Comparison of ENCODE assay signal across 14 mouse cellular contexts in genomic region chr4:125727626-125728025, GRCm38 (mm10).
DNase-seq lines count a peak whose midpoint lies in the region; ATAC-seq and TF ChIP-seq lines count a peak whose summit lies in the region.
"Had no signal": no experiment of that assay in that cellular context is flagged by ENCODE, and none has a peak within 500 bp of the region (broad histone marks: within the 10 kb centered on the region; RNA-seq: fewer than 3 reads in every experiment).

No protein-coding gene starts in this region.

- no peak for TF ChIP-seq CTCF in kidney, adult 2 months (conservative IDR thresholded peaks at IDR 0.05; ENCODE audit: insufficient read depth, insufficient read length, low read depth, low read length)

- no peaks in the 10 kb centered on the region for H3K9me3 ChIP-seq in kidney, embryonic 16.5 days (ENCODE audit: low read length)
- no peaks in the 10 kb centered on the region for H3K9me3 ChIP-seq in limb, embryonic 13.5 days
- H3K9me3 ChIP-seq: heart, embryonic 13.5 days; liver, embryonic 15.5 days had no signal

- ATAC-seq in kidney, embryonic 16.5 days (ENCODE audit: low FRiP score, low TSS enrichment): no peak
- no peak for ATAC-seq in limb, embryonic 13.5 days (ENCODE audit: low FRiP score, low read depth)
- ATAC-seq: activated CD4-positive, CD25-positive, alpha-beta regulatory T cell, adult 4 months; forebrain, embryonic 16.5 days had no signal

- no peak overlapping the region for H3K9ac ChIP-seq in kidney, embryonic 16.5 days (replicated peaks; ENCODE audit: low read length)
- H3K9ac ChIP-seq in limb, embryonic 13.5 days: no peak overlapping the region
- H3K9ac ChIP-seq: heart, embryonic 13.5 days; liver, embryonic 15.5 days had no signal

- H3K4me3 ChIP-seq in kidney, embryonic 16.5 days (ENCODE audit: low read length): no peak overlapping the region
- no peak overlapping the region for H3K4me3 ChIP-seq in kidney, adult 2 months (ENCODE audit: insufficient read depth, low read depth, low read length)
- H3K4me3 ChIP-seq in limb, embryonic 13.5 days: no peak overlapping the region
- H3K4me3 ChIP-seq: heart, embryonic 13.5 days; liver, embryonic 15.5 days had no signal

- no peaks in the 10 kb centered on the region for H3K36me3 ChIP-seq in kidney, embryonic 16.5 days (ENCODE audit: insufficient read depth, low read length)
- no peaks in the 10 kb centered on the region for H3K36me3 ChIP-seq in kidney, adult 2 months (ENCODE audit: control insufficient read depth, insufficient read depth, low read length)
- H3K36me3 ChIP-seq in limb, embryonic 13.5 days: no peaks in the 10 kb centered on the region
- H3K36me3 ChIP-seq: heart, embryonic 13.5 days; liver, embryonic 15.5 days had no signal

- peaks cover 27% of the 10 kb centered on the region; the same call in 1 of the 2 replicates for H3K4me1 ChIP-seq in kidney, embryonic 16.5 days (ENCODE audit: insufficient read depth, low read length)
- H3K4me1 ChIP-seq in kidney, adult 2 months (ENCODE audit: control insufficient read depth, insufficient read depth, low read length): no peaks in the 10 kb centered on the region
- H3K4me1 ChIP-seq in limb, embryonic 13.5 days: peaks cover 42% of the 10 kb centered on the region
- H3K4me1 ChIP-seq: liver, embryonic 15.5 days had no signal

- peaks cover 32% of the 10 kb centered on the region for H3K27me3 ChIP-seq in kidney, embryonic 16.5 days (ENCODE audit: insufficient read depth, low read length)
- H3K27me3 ChIP-seq in kidney, adult 2 months (replicated peaks; ENCODE audit: control insufficient read depth, insufficient read depth, low read length): no peaks in the 10 kb centered on the region
- peaks cover 93% of the 10 kb centered on the region for H3K27me3 ChIP-seq in limb, embryonic 13.5 days

- peak overlapping the region; percentile 50 for H3K4me2 ChIP-seq in kidney, embryonic 16.5 days (replicated peaks; ENCODE audit: low read depth, low read length)
- H3K4me2 ChIP-seq in limb, embryonic 13.5 days (replicated peaks): peak overlapping the region; percentile 16; the same call in 1 of the 2 replicates
- H3K4me2 ChIP-seq: heart, embryonic 13.5 days; liver, embryonic 15.5 days had no signal

- no peak for TF ChIP-seq POLR2A in kidney, adult 2 months (IDR thresholded peaks at IDR 0.05; ENCODE audit: low read depth, low read length)

- no peak for DNase-seq in kidney, adult 2 months
- peak; percentile 59 for DNase-seq in forelimb bud, embryonic 11.5 days (ENCODE audit: low read depth, low spot score)
- peak; percentile 56 for DNase-seq in retina, postnatal 1 day
- DNase-seq in T-cell, adult 2 months (ENCODE audit: low spot score): no peak
- DNase-seq in heart, postnatal 4 days: no peak
- DNase-seq: gastrocnemius, postnatal 25 days; kidney, postnatal 14 days; thymus, postnatal 25 days had no signal

- 8% methylated on average over 4 of the region's 4 CpGs for WGBS in kidney, embryonic 16.5 days
- 22% methylated on average over 4 of the region's 4 CpGs for WGBS in kidney, adult 2 months
- 2% methylated on average over 4 of the region's 4 CpGs for WGBS in limb, embryonic 13.5 days

- peak overlapping the region; percentile 8; the same call in 1 of the 2 replicates for H3K27ac ChIP-seq in kidney, embryonic 16.5 days (ENCODE audit: low read length)
- no peak overlapping the region for H3K27ac ChIP-seq in kidney, adult 2 months (ENCODE audit: insufficient read depth, low read depth, low read length)
- H3K27ac ChIP-seq in limb, embryonic 13.5 days: no peak overlapping the region
- H3K27ac ChIP-seq: heart, embryonic 13.5 days; liver, embryonic 15.5 days had no signal

Comparison
In these comparisons a context has a peak if more than half of its experiments do, and no peak if none do; other contexts are left out.
1. DNase-seq: peak in forelimb bud, embryonic 11.5 days (single experiment) and retina, postnatal 1 day (single experiment); none in kidney, adult 2 months (single experiment), T-cell, adult 2 months (single experiment) and heart, postnatal 4 days (single experiment).